Mouse (Mus musculus) NIH3T3 (cell line): ENCODE measurements at regions not wholly inside any gene's neighbourhood (a gene's known extent, or its start where the extent isn't known, plus 50 kb on each side); places are given as distances from the start of the nearest gene placed in this dataset.

Experiments used
- DNase-seq: peaks from one replicate; pipeline ENCODE4 v3.0.0-alpha.2; 2012; ENCODE audit warnings: low read depth

- DNase-seq, result no peak
Observed at GRCm38 (mm10) chr16:24054293-24054692, 65.6 kb upstream of the Bcl6 start.

- DNase-seq, result no peak
Observed at GRCm38 (mm10) chr16:24053403-24053802, 64.8 kb upstream of the Bcl6 start.

- no peak for DNase-seq
Observed at GRCm38 (mm10) chr16:24050856-24051640, 62.4 kb upstream of the Bcl6 start.

GRCm38 (mm10) chr16:24043779-24044178, 55.1 kb upstream of the Bcl6 start:
- no peak for DNase-seq

GRCm38 (mm10) chr16:24042977-24043376, 54.3 kb upstream of the Bcl6 start:
- no peak for DNase-seq

- DNase-seq, result no peak
Observed at GRCm38 (mm10) chr16:24042216-24042615, 53.6 kb upstream of the Bcl6 start.

- DNase-seq, result no peak
Observed at GRCm38 (mm10) chr16:24041403-24041802, 52.8 kb upstream of the Bcl6 start.

- no peak for DNase-seq
Observed at GRCm38 (mm10) chr16:24039765-24040164, 51.1 kb upstream of the Bcl6 start.
